Mouse (Mus musculus): ENCODE data around the gene Sept4.

GRCm38 (mm10) chr11:87578963-87579601, 10.4 kb downstream of the Sept4 start:
- TF ChIP-seq CTCF (IDR thresholded peaks at IDR 0.05; ENCODE audit: low read depth) (no peak), EP300 (IDR thresholded peaks at IDR 0.05; ENCODE audit: low read depth) (no peak)
